In genomic region chr2:116042447-116042846, GRCm38 (mm10) we compare ENCODE assay signal across 20 mouse cellular contexts. TPM values are rescaled to one million over a fixed set of nuclear protein-coding genes. Genes with fewer than 3 reads are reported as not detected.
DNase-seq lines count a peak whose midpoint lies in the region; ATAC-seq lines count a peak whose summit lies in the region.
"Had no signal": no experiment of that assay in that cellular context is flagged by ENCODE, and none has a peak within 500 bp of the region (broad histone marks: within the 10 kb centered on the region; RNA-seq: fewer than 3 reads in every experiment).

No protein-coding gene starts in this region.

- no peaks in the 10 kb centered on the region for H3K9me3 ChIP-seq in heart, embryonic 13.5 days
- no peaks in the 10 kb centered on the region for H3K9me3 ChIP-seq in neural tube, embryonic 13.5 days
- H3K9me3 ChIP-seq in midbrain, embryonic 14.5 days (ENCODE audit: control insufficient read depth, low read length): no peaks in the 10 kb centered on the region
- H3K9me3 ChIP-seq: embryonic facial prominence, embryonic 13.5 days; liver, embryonic 12.5 days had no signal

- WGBS in heart, embryonic 13.5 days: 52% methylated on average over 9 of the region's 9 CpGs
- 41% methylated on average over 9 of the region's 9 CpGs for WGBS in neural tube, embryonic 13.5 days
- WGBS in midbrain, embryonic 14.5 days: 57% methylated on average over 9 of the region's 9 CpGs

- peaks cover 42% of the 10 kb centered on the region for H3K4me1 ChIP-seq in heart, embryonic 13.5 days
- peaks cover 52% of the 10 kb centered on the region for H3K4me1 ChIP-seq in neural tube, embryonic 13.5 days (replicated peaks)
- H3K4me1 ChIP-seq in midbrain, embryonic 14.5 days (ENCODE audit: control insufficient read depth, insufficient read depth, low read length): peaks cover 26% of the 10 kb centered on the region
- H3K4me1 ChIP-seq: liver, embryonic 12.5 days had no signal

- H3K27ac ChIP-seq in heart, embryonic 13.5 days (replicated peaks): 0 out of 2 replicates have a peak overlapping the region, but pooled peaks have one; percentile 6
- peak overlapping the region; percentile 38 for H3K27ac ChIP-seq in neural tube, embryonic 13.5 days (replicated peaks)
- peak overlapping the region; percentile 49 for H3K27ac ChIP-seq in midbrain, embryonic 14.5 days (replicated peaks; ENCODE audit: low read depth, low read length)
- H3K27ac ChIP-seq: embryonic facial prominence, embryonic 13.5 days; heart, adult 2 months; liver, embryonic 12.5 days had no signal

- H3K4me3 ChIP-seq in heart, embryonic 13.5 days: no peak overlapping the region
- H3K4me3 ChIP-seq in neural tube, embryonic 13.5 days: no peak overlapping the region
- H3K4me3 ChIP-seq in midbrain, embryonic 14.5 days (replicated peaks; ENCODE audit: low read depth, low read length): no peak overlapping the region
- H3K4me3 ChIP-seq: embryonic facial prominence, embryonic 13.5 days; heart, adult 2 months; liver, embryonic 12.5 days had no signal

- H3K27me3 ChIP-seq in heart, embryonic 13.5 days (replicated peaks): no peaks in the 10 kb centered on the region
- H3K27me3 ChIP-seq in neural tube, embryonic 13.5 days: no peaks in the 10 kb centered on the region
- H3K27me3 ChIP-seq in midbrain, embryonic 14.5 days (ENCODE audit: control insufficient read depth, insufficient read depth, low read length): no peaks in the 10 kb centered on the region
- H3K27me3 ChIP-seq: embryonic facial prominence, embryonic 13.5 days; liver, embryonic 12.5 days; Patski had no signal

- no peak overlapping the region for H3K4me2 ChIP-seq in heart, embryonic 13.5 days
- peak overlapping the region; percentile 28; the same call in 1 of the 2 replicates for H3K4me2 ChIP-seq in neural tube, embryonic 13.5 days
- peak overlapping the region; percentile 27 for H3K4me2 ChIP-seq in midbrain, embryonic 14.5 days (ENCODE audit: low read length)
- H3K4me2 ChIP-seq: embryonic facial prominence, embryonic 13.5 days; liver, embryonic 12.5 days had no signal

- intact Hi-C loops in heart, postnatal 25 days (cut with DNase I): no loop called here

- peaks cover 60% of the 10 kb centered on the region for H3K36me3 ChIP-seq in heart, embryonic 13.5 days
- H3K36me3 ChIP-seq in neural tube, embryonic 13.5 days: peaks cover 8% of the 10 kb centered on the region; the same call in 1 of the 2 replicates
- no peaks in the 10 kb centered on the region for H3K36me3 ChIP-seq in midbrain, embryonic 14.5 days (ENCODE audit: control insufficient read depth, insufficient read depth, low read length)
- H3K36me3 ChIP-seq: liver, embryonic 12.5 days had no signal

- DNase-seq in heart, postnatal 25 days (ENCODE audit: low spot score): no peak
- DNase-seq in neural tube, embryonic 10.5 days (ENCODE audit: extremely low spot score, low spot score): no peak
- peak; percentile 39 for DNase-seq in midbrain, embryonic 14.5 days
- DNase-seq in ovary, adult 18-20 months (ENCODE audit: low spot score): no peak
- no peak for DNase-seq in lung, postnatal 4 days
- DNase-seq in right cerebral cortex, postnatal 14 days: no peak
- DNase-seq: adrenal gland, adult 8-10 months; cerebellum, postnatal 10 days; gastrocnemius, postnatal 25 days; heart, adult 2 months; kidney, postnatal 36 days; lung, adult 2 months; right cerebral cortex, postnatal 25 days; thymus, adult 2 months had no signal

- H3K9ac ChIP-seq in heart, embryonic 13.5 days: no peak overlapping the region
- no peak overlapping the region for H3K9ac ChIP-seq in neural tube, embryonic 13.5 days
- H3K9ac ChIP-seq in midbrain, embryonic 14.5 days (replicated peaks; ENCODE audit: low read length): no peak overlapping the region
- H3K9ac ChIP-seq: embryonic facial prominence, embryonic 13.5 days; liver, embryonic 12.5 days had no signal

- no peak for ATAC-seq in heart, embryonic 13.5 days (ENCODE audit: extremely low read depth, insufficient number of reproducible peaks, low FRiP score, low TSS enrichment)
- peak; percentile 28; the same call in 1 of the 2 replicates for ATAC-seq in neural tube, embryonic 13.5 days (ENCODE audit: low read depth)
- ATAC-seq in midbrain, embryonic 14.5 days (ENCODE audit: low FRiP score, low TSS enrichment): no peak
- ATAC-seq: CD4-positive, CD25-positive, alpha-beta regulatory T cell, adult 4 months; liver, embryonic 12.5 days; Patski had no signal

RNA-seq across cellular contexts. Expression of gene Meis2, which starts 23.2 kb away (rescaled TPM):
- 30.1 and 32.0 TPM in 2 replicates for polyA plus RNA-seq in heart, embryonic 13.5 days (2015; fragmentation: Nextera tagmentation; extraction: Ambion mirVana)
- 10 to 100 TPM; 22.3 to 23.0 TPM for total RNA-seq in heart, postnatal 25 days (2021)
- 92.0 and 98.7 TPM in 2 replicates for polyA plus RNA-seq in neural tube, embryonic 13.5 days (2015; fragmentation: Nextera tagmentation; extraction: Ambion mirVana)
- polyA plus RNA-seq in midbrain, embryonic 14.5 days (2014; fragmentation: Nextera tagmentation; extraction: Ambion mirVana): 83.1 and 84.9 TPM in 2 replicates
- polyA plus RNA-seq: CD4-positive, CD25-positive, alpha-beta regulatory T cell, adult 4 months had no signal
